Mouse (Mus musculus) bone marrow, adult 2 months (tissue): ENCODE measurements at regions not wholly inside any gene's neighbourhood (a gene's known extent, or its start where the extent isn't known, plus 50 kb on each side); places are given as distances from the start of the nearest gene placed in this dataset.

Source experiments
- H3K27ac ChIP-seq: fragments of 200-500 bp; 2 replicates; pipeline ENCODE4 v1.5.1; 2012; ENCODE audit warnings: low read depth, mild to moderate bottlenecking, control low read depth, inconsistent platforms, low read length; ENCODE audit not compliant: control insufficient read depth, poor library complexity, insufficient read depth
- H3K4me1 ChIP-seq: fragments of 200-500 bp; 2 replicates; pipeline ENCODE4 v1.6.1; 2011; ENCODE audit warnings: low read length; ENCODE audit not compliant: control insufficient read depth, insufficient read depth
- H3K4me3 ChIP-seq: fragments of 200-500 bp; replicated peaks from 2 replicates; pipeline ENCODE3; 2011; ENCODE audit warnings: mild to moderate bottlenecking, low read depth, low read length, control low read depth; ENCODE audit not compliant: control insufficient read depth
- CTCF ChIP-seq: fragments of 200-500 bp; IDR thresholded peaks from 2 replicates; pipeline ENCODE4 v1.5.1; 2011; ENCODE audit warnings: low read length, control low read depth; ENCODE audit not compliant: control insufficient read depth, insufficient read depth
- POLR2A ChIP-seq: fragments of 200-500 bp; IDR thresholded peaks from 2 replicates; pipeline ENCODE4 v1.6.1; 2011; ENCODE audit warnings: low read depth, mild to moderate bottlenecking, control low read depth, low read length, borderline replicate concordance; ENCODE audit not compliant: control insufficient read depth
- WGBS: fragments of 180-500 bp; shearing (Covaris S2); methylation state at CpG from one replicate; pipeline ENCODE4 v1.1.7; 2018; 5-methylcytosine and 5-hydroxymethylcytosine counted together

DNA sequence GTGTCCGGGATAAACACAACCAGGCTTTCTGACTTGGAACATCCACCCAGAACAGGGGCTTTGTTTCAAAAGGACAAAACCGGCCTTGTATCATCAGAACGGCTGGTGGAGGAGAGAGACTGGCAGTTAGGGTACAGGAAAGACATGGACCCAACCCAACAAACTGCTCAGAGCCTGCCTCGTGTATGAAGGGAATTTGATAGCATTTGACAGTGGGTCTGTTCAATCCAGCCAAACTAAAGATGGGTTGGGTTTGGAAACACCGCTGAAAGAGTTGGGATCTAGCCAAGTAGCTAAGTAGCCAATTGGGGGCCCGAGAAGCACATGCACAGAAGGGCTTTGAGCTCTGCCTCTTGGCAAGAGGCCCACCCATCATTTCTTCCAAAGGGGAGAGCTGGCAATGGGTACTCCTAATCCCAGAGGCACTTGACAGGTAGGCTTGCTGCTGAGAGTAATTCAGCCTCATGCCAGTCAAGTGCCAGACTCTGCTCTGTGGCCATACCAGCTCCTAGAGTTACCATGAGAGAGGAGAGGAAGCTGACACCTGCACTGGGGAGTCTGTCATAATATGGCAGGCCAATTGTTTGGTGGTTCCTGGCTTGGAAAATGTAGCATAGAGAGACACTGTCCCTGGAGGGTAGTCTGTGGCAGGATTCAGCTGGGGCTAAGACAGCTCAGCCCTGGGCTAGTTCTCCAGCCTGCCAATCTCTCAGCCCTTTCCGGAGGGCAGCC, 231.1 kb upstream of the Slc24a2 start:
- no peak overlapping the region for H3K4me3 ChIP-seq
- no peak for TF ChIP-seq CTCF
- no peak for TF ChIP-seq POLR2A
- 77% methylated on average over 7 of the region's 7 CpGs for WGBS
- H3K27ac ChIP-seq = no peak overlapping the region
- no peaks in the 10 kb centered on the region for H3K4me1 ChIP-seq

- H3K27ac ChIP-seq = no peak overlapping the region
- H3K4me3 ChIP-seq = no peak overlapping the region
- no peaks in the 10 kb centered on the region; the same call in 1 of the 2 replicates for H3K4me1 ChIP-seq
- 28% methylated on average over 5 of the region's 5 CpGs for WGBS
- TF ChIP-seq POLR2A = no peak
- no peak for TF ChIP-seq CTCF
These were observed 225.7 kb upstream of the Slc24a2 start for GRCm38 (mm10) chr4:87455863-87456578.

DNA sequence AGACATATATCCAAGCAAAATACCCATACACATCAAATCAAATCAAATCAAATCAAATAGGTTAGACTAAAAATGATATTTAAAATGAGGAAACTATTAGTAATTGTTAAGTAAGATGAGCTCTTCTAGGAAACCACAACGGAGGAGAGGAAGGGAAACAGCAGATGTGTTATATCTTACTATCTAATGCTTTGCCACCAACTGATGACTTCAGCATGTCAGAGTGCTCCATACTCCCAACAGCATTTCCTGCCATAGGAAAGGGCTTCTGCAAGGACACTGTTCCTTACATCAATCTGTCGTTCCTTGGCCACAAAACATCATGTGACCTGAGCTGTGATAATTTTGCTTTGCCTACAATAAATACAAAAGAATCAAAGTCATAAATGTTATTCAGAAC, 221.8 kb upstream of the Slc24a2 start:
- TF ChIP-seq POLR2A (no peak), CTCF (no peak)
- Histone ChIP-seq H3K27ac (no peak overlapping the region), H3K4me3 (no peak overlapping the region), H3K4me1 (no peaks in the 10 kb centered on the region; the same call in 1 of the 2 replicates)
- WGBS = 1% methylated on average over 2 of the region's 2 CpGs

DNA sequence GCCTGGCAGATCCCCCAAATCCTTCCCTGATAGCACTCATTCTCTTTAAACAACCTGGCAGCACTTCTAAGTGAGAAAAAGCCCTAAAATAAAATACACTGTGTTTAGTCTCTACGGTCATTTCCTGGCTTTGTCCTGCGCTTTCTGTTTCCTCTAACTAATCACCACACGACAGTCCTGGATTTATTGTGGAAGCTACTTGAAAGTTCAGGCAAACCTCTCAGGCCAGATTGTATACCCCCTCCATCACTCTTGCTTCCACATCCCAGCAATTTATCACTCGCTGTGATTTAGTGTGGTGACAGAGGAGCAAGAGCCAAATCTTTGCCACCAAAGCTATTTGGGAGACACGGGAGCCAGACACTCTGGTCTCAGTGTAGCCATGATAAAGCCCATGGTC, 221.0 kb upstream of the Slc24a2 start:
- WGBS = 53% methylated on average over 5 of the region's 5 CpGs
- Histone ChIP-seq H3K27ac (no peak overlapping the region), H3K4me3 (no peak overlapping the region), H3K4me1 (no peaks in the 10 kb centered on the region; the same call in 1 of the 2 replicates)
- TF ChIP-seq CTCF (no peak), POLR2A (no peak)

GRCm38 (mm10) chr4:87448338-87448737, 218.1 kb upstream of the Slc24a2 start:
- Histone ChIP-seq H3K27ac (no peak overlapping the region), H3K4me3 (no peak overlapping the region), H3K4me1 (no peaks in the 10 kb centered on the region)
- 37% methylated on average over 4 of the region's 4 CpGs for WGBS
- no peak for TF ChIP-seq CTCF
- TF ChIP-seq POLR2A = no peak

GRCm38 (mm10) chr4:87446856-87447255, 216.6 kb upstream of the Slc24a2 start:
- 46% methylated on average over 3 of the region's 3 CpGs for WGBS
- Histone ChIP-seq H3K4me1 (no peaks in the 10 kb centered on the region), H3K27ac (no peak overlapping the region), H3K4me3 (no peak overlapping the region)
- TF ChIP-seq CTCF (no peak), POLR2A (no peak)

DNA sequence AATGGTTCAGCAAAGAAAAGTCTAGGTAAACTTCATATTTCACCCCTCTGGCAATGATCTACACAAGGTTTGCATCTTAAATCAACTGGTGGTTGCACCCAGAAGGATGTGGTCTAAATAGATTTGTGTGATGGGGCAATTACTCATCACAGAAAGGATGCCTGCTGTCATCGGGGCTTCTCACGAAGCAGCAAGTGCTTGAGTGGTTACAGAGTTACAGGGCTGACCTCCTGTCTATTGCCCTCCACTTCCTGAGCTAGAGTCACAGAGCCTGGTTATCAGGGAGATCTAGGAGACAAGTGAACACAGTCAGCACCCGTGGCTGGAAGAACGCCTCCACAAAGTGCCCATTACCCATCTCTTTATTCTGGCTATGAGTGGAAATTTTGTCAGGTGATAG, 203.9 kb upstream of the Slc24a2 start:
- H3K4me3 ChIP-seq = no peak overlapping the region
- no peaks in the 10 kb centered on the region for H3K4me1 ChIP-seq
- H3K27ac ChIP-seq = no peak overlapping the region
- WGBS = 2% methylated on average over 4 of the region's 4 CpGs
- TF ChIP-seq CTCF (no peak), POLR2A (no peak)

DNA sequence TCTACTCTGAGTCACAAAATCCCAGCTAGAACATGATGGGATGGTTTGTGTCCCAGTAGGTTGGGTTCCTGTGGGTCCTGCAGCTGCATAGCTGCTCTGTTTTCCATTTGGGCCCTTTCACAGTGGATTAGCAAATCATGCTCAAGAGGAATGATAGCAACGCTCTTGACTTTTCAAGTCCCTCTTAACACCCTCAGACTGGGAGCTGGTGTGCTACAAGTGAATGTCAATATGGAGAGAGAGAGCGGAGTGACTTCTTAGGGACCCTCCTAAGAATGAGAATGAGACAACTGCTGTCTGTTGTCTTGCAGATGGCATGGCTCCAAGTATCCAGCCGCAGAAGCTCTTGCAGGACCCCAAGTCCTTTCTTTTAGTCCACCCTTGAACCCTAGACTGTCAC, 198.1 kb upstream of the Slc24a2 start:
- H3K4me1 ChIP-seq = no peaks in the 10 kb centered on the region
- no peak overlapping the region for H3K4me3 ChIP-seq
- TF ChIP-seq POLR2A = no peak
- no peak for TF ChIP-seq CTCF
- 89% methylated on average over 3 of the region's 3 CpGs for WGBS
- no peak overlapping the region for H3K27ac ChIP-seq
